Mouse (Mus musculus) ovary, postnatal 36 days (tissue): ENCODE measurements around the gene Eif4e.
A peak's percentile ranks its signal among the peaks of the same experiment; 100 is the strongest.

Experiments
- DNase-seq: peaks from one replicate; pipeline ENCODE4 v3.0.0; 2022; ENCODE audit warnings: low spot score, mixed read lengths

Eif4e gene

GRCm38 (mm10) chr3:138526073-138526915 is at the start of gene Eif4e:
Eif4e (plus strand) TSS chr3:138526179.
- peak; percentile 41 for DNase-seq

- no peak for DNase-seq
Measured at GRCm38 (mm10) chr3:138479489-138479888, 46.5 kb upstream of the Eif4e start.

- DNase-seq: peak; percentile 14
Measured at GRCm38 (mm10) chr3:138481526-138482284, 44.3 kb upstream of the Eif4e start.

GRCm38 (mm10) chr3:138483240-138483639 is 42.7 kb upstream of the Eif4e start:
- no peak for DNase-seq

- no peak for DNase-seq
Measured at GRCm38 (mm10) chr3:138488584-138489326, 37.2 kb upstream of the Eif4e start.

GRCm38 (mm10) chr3:138489327-138490033 is 36.5 kb upstream of the Eif4e start, which contains the start of gene Metap1:
Metap1 (minus strand) TSS chr3:138489515.
- DNase-seq: peak; percentile 99

GRCm38 (mm10) chr3:138490034-138490337 is 36.0 kb upstream of the Eif4e start:
- no peak for DNase-seq

GRCm38 (mm10) chr3:138493668-138494067 is 32.3 kb upstream of the Eif4e start:
- no peak for DNase-seq

GRCm38 (mm10) chr3:138494565-138494964 is 31.4 kb upstream of the Eif4e start:
- DNase-seq: no peak

- no peak for DNase-seq
Measured at GRCm38 (mm10) chr3:138495166-138496145, 30.5 kb upstream of the Eif4e start.

- DNase-seq: no peak
Measured at GRCm38 (mm10) chr3:138498731-138499130, 27.2 kb upstream of the Eif4e start.

GRCm38 (mm10) chr3:138499854-138500740 is 25.9 kb upstream of the Eif4e start:
- no peak for DNase-seq

- no peak for DNase-seq
Measured at GRCm38 (mm10) chr3:138503754-138504153, 22.2 kb upstream of the Eif4e start.

- peak; percentile 20 for DNase-seq
Measured at GRCm38 (mm10) chr3:138506749-138507148, 19.2 kb upstream of the Eif4e start.

- DNase-seq: no peak
Measured at GRCm38 (mm10) chr3:138509581-138509980, 16.4 kb upstream of the Eif4e start.

GRCm38 (mm10) chr3:138510471-138510870 is 15.5 kb upstream of the Eif4e start:
- no peak for DNase-seq

GRCm38 (mm10) chr3:138513243-138513642 is 12.7 kb upstream of the Eif4e start:
- DNase-seq: no peak

- no peak for DNase-seq
Measured at GRCm38 (mm10) chr3:138514749-138515148, 11.2 kb upstream of the Eif4e start.

GRCm38 (mm10) chr3:138515656-138516370 is 10.2 kb upstream of the Eif4e start:
- DNase-seq: peak; percentile 23
